ENCODE assay signal across 34 mouse cellular contexts in the genomic region with DNA sequence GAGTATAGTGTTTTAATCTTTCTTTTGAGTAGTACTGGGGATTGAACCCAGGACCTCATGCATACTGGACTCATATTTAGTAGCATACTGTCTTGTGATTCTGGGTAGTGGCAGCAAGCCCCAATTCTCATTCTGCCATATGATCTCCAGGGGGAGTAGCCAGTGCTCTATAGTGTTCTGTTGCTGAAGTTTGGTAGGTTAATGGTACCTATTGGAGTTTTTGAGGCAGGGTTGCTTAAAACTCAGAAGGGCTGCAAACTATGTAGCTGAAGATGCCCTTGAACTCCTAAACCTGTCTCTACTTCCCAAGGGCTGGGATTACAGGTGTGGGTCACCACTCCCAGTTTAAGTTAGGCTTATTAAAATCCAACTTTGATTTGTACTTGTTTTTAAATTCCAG.
"Had no signal": no experiment of that assay in that cellular context is flagged by ENCODE, and none has a peak within 500 bp of the region (broad histone marks: within the 10 kb centered on the region; RNA-seq: fewer than 3 reads in every experiment).

No protein-coding gene starts in this region.

- H3K27me3 ChIP-seq: heart, embryonic 12.5 days; heart, embryonic 15.5 days; hindbrain, embryonic 15.5 days had no signal

- H3K9ac ChIP-seq: heart, embryonic 12.5 days; heart, embryonic 13.5 days; heart, embryonic 15.5 days; hindbrain, embryonic 12.5 days; hindbrain, embryonic 13.5 days; hindbrain, embryonic 14.5 days; hindbrain, embryonic 15.5 days; intestine, embryonic 15.5 days; kidney, embryonic 15.5 days had no signal

- H3K4me1 ChIP-seq: intestine, embryonic 15.5 days had no signal

- DNase-seq: heart, postnatal 10 days; heart, postnatal 14 days; heart, postnatal 36 days; heart, postnatal 4 days; kidney, adult 11 months; kidney, adult 18-20 months; kidney, adult 2 months; kidney, adult 8-10 months; kidney, adult 9 months; kidney, postnatal 10 days; kidney, postnatal 14 days; kidney, postnatal 25 days; kidney, postnatal 36 days; kidney, postnatal 4 days; layer of hippocampus, adult 9-11 months; layer of hippocampus, postnatal 36 days had no signal

- H3K9me3 ChIP-seq: heart, embryonic 12.5 days; heart, embryonic 13.5 days; heart, embryonic 15.5 days; hindbrain, embryonic 10.5 days; hindbrain, embryonic 12.5 days; hindbrain, embryonic 13.5 days; hindbrain, embryonic 15.5 days; intestine, embryonic 15.5 days; kidney, embryonic 15.5 days had no signal

- ATAC-seq: hindbrain, embryonic 16.5 days; hindbrain, postnatal 0 days; inflammation-experienced regulatory T-cells, adult 6 months; intestine, embryonic 15.5 days; intestine, postnatal 0 days had no signal

- H3K4me2 ChIP-seq: heart, embryonic 11.5 days; heart, embryonic 12.5 days; heart, embryonic 13.5 days; heart, embryonic 15.5 days; hindbrain, embryonic 12.5 days; hindbrain, embryonic 13.5 days; hindbrain, embryonic 14.5 days; hindbrain, embryonic 15.5 days; intestine, embryonic 15.5 days; kidney, embryonic 15.5 days had no signal

- H3K36me3 ChIP-seq: intestine, embryonic 15.5 days had no signal

- H3K27ac ChIP-seq: heart, embryonic 13.5 days; heart, embryonic 15.5 days; hindbrain, embryonic 10.5 days; hindbrain, embryonic 12.5 days; hindbrain, embryonic 13.5 days; hindbrain, embryonic 14.5 days; hindbrain, embryonic 15.5 days; hindbrain, postnatal 0 days; intestine, embryonic 15.5 days; kidney, embryonic 15.5 days; kidney, postnatal 0 days; layer of hippocampus, adult 2 months; left cerebral cortex, adult 2 months had no signal

- H3K4me3 ChIP-seq: heart, embryonic 12.5 days; heart, embryonic 13.5 days; heart, embryonic 15.5 days; hindbrain, embryonic 10.5 days; hindbrain, embryonic 12.5 days; hindbrain, embryonic 13.5 days; hindbrain, embryonic 15.5 days; intestine, embryonic 15.5 days; kidney, embryonic 15.5 days; layer of hippocampus, adult 2 months; left cerebral cortex, adult 2 months had no signal
